Mouse (Mus musculus) layer of hippocampus, adult 18-20 months (tissue): ENCODE results near the gene Olfr828. TPM values are rescaled to one million over a fixed set of nuclear protein-coding genes. Genes with fewer than 3 reads are reported as not detected.

Source experiments
- DNase-seq, 2 experiments: peaks; one replicate each; pipeline ENCODE4 v3.0.0; 2022; ENCODE audit warnings: low spot score in 2 of 2
- long read RNA-seq: library from polyadenylated mRNA; stranded (forward); transcript quantifications from one replicate; pipeline ENCODE4 v2.0.0, GENCODE M21; 2021
- total RNA-seq, 2 experiments: library from RNA; stranded (reverse); gene quantifications; 2 replicates each; pipeline ENCODE4 v1.2.3; 2021

The Olfr828 gene
- total RNA-seq: not detected
- long read RNA-seq: 0 reads

DNA sequence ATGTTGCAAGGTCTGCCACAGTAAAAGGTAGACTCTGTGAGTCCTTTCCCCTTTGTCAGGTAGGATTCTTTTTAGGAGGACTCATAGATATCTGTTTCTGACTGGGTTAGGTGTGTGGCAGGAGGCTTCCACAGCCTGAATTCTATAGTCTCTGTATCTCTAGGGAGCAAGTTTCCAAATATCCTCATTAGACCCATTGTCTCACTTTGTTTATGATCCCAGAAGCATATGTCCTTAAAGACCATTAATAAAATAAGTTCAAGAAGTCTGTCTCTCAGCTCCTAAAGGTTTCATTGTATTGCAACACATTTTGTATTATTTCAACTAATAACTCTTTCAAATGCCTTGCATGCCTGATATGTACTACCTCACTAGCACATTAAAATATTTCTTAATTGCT is at the start of gene Olfr828:
Olfr828 (minus strand) TSS at position 101 of the 400 bp plus-strand sequence.
- no peak for DNase-seq

DNA sequence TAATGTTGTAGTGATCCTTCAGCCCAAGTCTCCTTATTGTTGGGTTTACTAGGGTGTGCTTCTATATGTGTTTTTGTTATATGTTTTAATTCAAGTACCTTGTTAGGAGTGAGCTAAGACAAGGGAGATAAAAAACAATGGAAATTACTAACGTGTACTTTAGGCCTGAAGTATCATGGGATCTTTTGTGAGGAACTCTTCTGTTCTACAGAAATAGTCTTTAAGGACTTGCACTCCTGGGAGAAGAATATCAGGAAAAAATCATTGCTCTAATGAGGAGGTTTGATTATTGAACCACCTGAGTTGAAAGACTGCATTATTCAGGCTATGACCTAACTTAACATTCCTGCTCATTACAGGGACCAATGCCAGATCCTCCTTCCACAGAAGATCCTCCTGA is 35.3 kb upstream of the Olfr828 start, which contains the start of gene Olfr829:
Olfr829 (plus strand) TSS at position 301 of the 400 bp plus-strand sequence.
- no peak for DNase-seq

DNA sequence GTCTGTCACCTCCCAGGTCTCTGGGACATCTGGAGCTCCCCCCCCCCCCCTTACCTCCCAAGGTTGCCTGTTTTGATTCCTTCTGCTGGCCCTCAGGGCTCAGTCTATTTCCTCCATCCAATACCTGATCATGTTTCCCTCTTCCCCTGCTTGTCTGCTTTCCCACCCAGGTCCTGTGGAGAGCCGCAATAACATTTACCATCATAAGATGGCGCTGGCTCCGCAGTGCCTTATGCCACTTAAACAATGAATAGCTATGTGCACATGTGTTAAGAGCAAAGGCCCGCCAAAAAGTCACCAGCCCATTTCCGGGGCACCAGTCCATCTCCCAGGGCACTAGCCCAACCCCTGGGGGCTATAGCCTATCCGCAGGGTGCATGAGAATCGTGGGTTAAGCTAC is 34.0 kb downstream of the Olfr828 start:
- no peak for DNase-seq

DNA sequence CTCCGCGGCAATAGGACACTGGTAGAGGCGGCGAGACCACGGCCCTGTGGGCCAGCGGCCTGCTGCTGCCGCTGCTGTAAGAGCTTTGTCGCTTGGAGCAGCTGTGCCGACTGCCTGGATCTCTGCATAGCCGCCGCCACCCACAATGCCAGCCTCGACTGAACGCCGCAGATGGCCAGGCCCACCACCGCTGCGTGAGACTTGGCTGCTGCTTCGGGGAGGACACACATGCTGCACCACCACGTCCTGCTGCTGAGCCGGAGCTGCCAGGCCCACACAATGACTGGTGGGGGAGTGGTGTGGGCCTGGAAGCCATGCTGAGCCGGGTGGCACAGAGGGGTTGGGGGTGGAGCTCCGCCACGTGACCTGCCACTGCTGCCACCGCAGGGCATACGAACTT is 39.9 kb downstream of the Olfr828 start:
- DNase-seq: peak; percentile 35 to 52

DNA sequence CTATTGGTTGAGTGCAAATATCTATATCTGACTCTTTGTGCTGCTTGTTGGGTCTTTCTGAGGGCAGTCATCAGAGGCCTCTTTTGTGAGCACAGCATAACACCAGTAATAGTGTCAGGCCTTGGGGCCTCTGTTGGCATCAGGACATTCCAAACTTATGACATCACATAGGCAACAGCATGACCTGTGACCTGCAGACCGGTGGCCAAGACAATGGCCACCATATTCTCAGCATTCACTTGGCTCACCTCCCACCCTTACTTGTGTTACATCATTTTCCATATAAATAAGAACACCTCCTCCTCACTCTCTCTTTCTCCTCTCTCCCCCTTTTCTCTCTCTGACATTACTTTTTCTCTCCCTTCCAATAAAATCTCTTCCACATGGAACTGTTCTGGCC is 40.3 kb downstream of the Olfr828 start:
- DNase-seq: no peak

Other genes starting within 250 kb of the Olfr828 start
- gene Muc16, start 145.0 kb downstream of the Olfr828 start, total RNA-seq: not detected
- not detected for gene Olfr24, start 55.5 kb downstream of the Olfr828 start, total RNA-seq
- not detected for gene Olfr829, start 35.4 kb upstream of the Olfr828 start, total RNA-seq
- not detected for gene Olfr830, start 55.2 kb upstream of the Olfr828 start, total RNA-seq
- gene Olfr832, start 117.6 kb upstream of the Olfr828 start, total RNA-seq: not detected
- gene Olfr834, start 168.5 kb upstream of the Olfr828 start, total RNA-seq: not detected
- gene Olfr835, start 213.2 kb upstream of the Olfr828 start, total RNA-seq: not detected